Mouse (Mus musculus) neural tube, embryonic 15.5 days (tissue): ENCODE measurements at regions not wholly inside any gene's neighbourhood (a gene's known extent, or its start where the extent isn't known, plus 50 kb on each side); places are given as distances from the start of the nearest gene placed in this dataset.

Experiments used
- ATAC-seq: fragments of 200-750 bp; cut with Nextera tagmentation; 2 replicates; pipeline ENCODE4 v1.8.0; 2017; ENCODE audit warnings: mild to moderate bottlenecking, moderate TSS enrichment, moderate library complexity; ENCODE audit not compliant: low FRiP score
- H3K27ac ChIP-seq: fragments of 300-500 bp; sonication (generic); replicated peaks from 2 replicates; pipeline ENCODE4 v1.5.1; 2015; ENCODE audit warnings: mild to moderate bottlenecking, inconsistent platforms
- H3K27me3 ChIP-seq: fragments of 300-500 bp; sonication (generic); replicated peaks from 2 replicates; pipeline ENCODE4 v1.6.1; 2015; ENCODE audit warnings: inconsistent platforms
- H3K36me3 ChIP-seq: fragments of 300-500 bp; sonication (generic); 2 replicates; pipeline ENCODE4 v1.6.1; 2015; ENCODE audit warnings: inconsistent platforms
- H3K4me1 ChIP-seq: fragments of 300-500 bp; sonication (generic); 2 replicates; pipeline ENCODE4 v1.6.1; 2015; ENCODE audit warnings: inconsistent platforms
- H3K4me2 ChIP-seq: fragments of 300-500 bp; sonication (generic); 2 replicates; pipeline ENCODE4 v1.6.1; 2015; ENCODE audit warnings: inconsistent platforms, mild to moderate bottlenecking, moderate library complexity
- H3K4me3 ChIP-seq: fragments of 300-500 bp; sonication (generic); replicated peaks from 2 replicates; pipeline ENCODE4 v1.5.1; 2015; ENCODE audit warnings: mild to moderate bottlenecking, inconsistent platforms
- H3K9ac ChIP-seq: fragments of 300-500 bp; sonication (generic); replicated peaks from 2 replicates; pipeline ENCODE4 v1.6.1; 2015; ENCODE audit warnings: mild to moderate bottlenecking, inconsistent platforms
- H3K9me3 ChIP-seq: fragments of 300-500 bp; sonication (generic); replicated peaks from 2 replicates; pipeline ENCODE4 v1.6.1; 2016; ENCODE audit warnings: inconsistent platforms
- WGBS: fragments of 180-500 bp; shearing (Covaris S2); methylation state at CpG from one replicate; pipeline ENCODE4 v1.1.7; 2015; ENCODE audit warnings: mixed read lengths; 5-methylcytosine and 5-hydroxymethylcytosine counted together

- Histone ChIP-seq H3K4me3 (no peak overlapping the region), H3K4me2 (no peak overlapping the region), H3K4me1 (no peaks in the 10 kb centered on the region; the same call in 1 of the 2 replicates), H3K9ac (no peak overlapping the region), H3K9me3 (no peaks in the 10 kb centered on the region), H3K36me3 (no peaks in the 10 kb centered on the region), H3K27me3 (no peaks in the 10 kb centered on the region), H3K27ac (no peak overlapping the region)
- 67% methylated on average over 14 of the region's 14 CpGs for WGBS
- no peak for ATAC-seq
Measured at GRCm38 (mm10) chr15:36360694-36361521, 646.7 kb downstream of the Zfp706 start.

DNA sequence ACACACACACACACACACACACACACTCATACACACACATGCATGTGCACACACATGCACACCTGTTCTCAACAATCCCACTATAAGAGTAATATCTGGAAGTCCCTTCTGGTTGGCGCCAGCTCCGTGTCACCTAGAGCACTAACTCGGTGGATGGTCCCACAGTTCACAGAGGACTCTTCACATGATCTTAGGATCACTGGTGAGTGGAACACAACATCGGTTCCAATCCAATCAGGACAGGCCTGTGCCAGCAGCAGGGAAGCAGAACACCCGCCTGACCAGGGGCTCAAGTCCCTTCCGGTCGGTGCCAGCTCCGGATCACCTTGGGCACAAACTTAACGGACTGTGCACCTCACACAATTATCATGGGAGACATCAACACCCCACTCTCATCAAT, 651.7 kb downstream of the Zfp706 start:
- no peak for ATAC-seq
- Histone ChIP-seq H3K27me3 (no peaks in the 10 kb centered on the region), H3K9ac (no peak overlapping the region), H3K4me1 (no peaks in the 10 kb centered on the region), H3K4me2 (no peak overlapping the region), H3K27ac (no peak overlapping the region), H3K4me3 (no peak overlapping the region), H3K36me3 (no peaks in the 10 kb centered on the region), H3K9me3 (no peaks in the 10 kb centered on the region)
- 95% methylated on average over 9 of the region's 9 CpGs for WGBS

DNA sequence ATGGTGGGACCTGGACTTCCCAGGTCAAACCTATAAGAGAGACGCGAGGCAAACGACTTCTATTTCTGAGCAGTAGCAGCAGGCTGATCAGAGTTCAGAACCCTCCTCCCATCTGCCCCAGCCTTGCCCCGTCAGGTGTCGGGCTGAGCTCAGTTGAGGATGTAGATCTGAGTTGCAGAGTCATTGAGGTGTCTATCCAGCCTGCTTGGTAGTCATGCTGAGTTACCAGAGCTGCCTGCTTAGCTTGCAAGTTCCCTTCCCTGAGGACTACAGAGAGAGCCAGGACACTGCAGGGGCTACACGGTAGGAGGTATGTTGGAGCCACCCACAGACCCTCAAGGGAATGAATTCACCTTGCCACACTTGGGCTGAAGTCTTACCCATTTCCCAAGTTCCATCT, 653.0 kb downstream of the Zfp706 start:
- H3K4me3 ChIP-seq: no peak overlapping the region
- H3K9me3 ChIP-seq: no peaks in the 10 kb centered on the region
- WGBS: 84% methylated on average over 6 of the region's 6 CpGs
- no peak overlapping the region for H3K9ac ChIP-seq
- no peaks in the 10 kb centered on the region for H3K27me3 ChIP-seq
- H3K27ac ChIP-seq: no peak overlapping the region
- ATAC-seq: no peak
- H3K4me2 ChIP-seq: no peak overlapping the region
- no peaks in the 10 kb centered on the region for H3K36me3 ChIP-seq
- no peaks in the 10 kb centered on the region for H3K4me1 ChIP-seq

GRCm38 (mm10) chr15:36353793-36354192, 653.8 kb downstream of the Zfp706 start:
- no peaks in the 10 kb centered on the region for H3K9me3 ChIP-seq
- H3K4me3 ChIP-seq: no peak overlapping the region
- 83% methylated on average over 3 of the region's 3 CpGs for WGBS
- no peaks in the 10 kb centered on the region for H3K36me3 ChIP-seq
- H3K9ac ChIP-seq: no peak overlapping the region
- no peaks in the 10 kb centered on the region for H3K27me3 ChIP-seq
- no peak overlapping the region for H3K4me2 ChIP-seq
- ATAC-seq: no peak
- H3K27ac ChIP-seq: no peak overlapping the region
- no peaks in the 10 kb centered on the region for H3K4me1 ChIP-seq

- H3K36me3 ChIP-seq: no peaks in the 10 kb centered on the region
- no peaks in the 10 kb centered on the region for H3K27me3 ChIP-seq
- no peak overlapping the region for H3K27ac ChIP-seq
- WGBS: 88% methylated on average over 1 of the region's 1 CpGs
- no peaks in the 10 kb centered on the region for H3K9me3 ChIP-seq
- no peak overlapping the region for H3K4me3 ChIP-seq
- no peaks in the 10 kb centered on the region for H3K4me1 ChIP-seq
- H3K9ac ChIP-seq: no peak overlapping the region
- H3K4me2 ChIP-seq: no peak overlapping the region
- no peak for ATAC-seq
Measured at GRCm38 (mm10) chr15:36352929-36353328, 654.6 kb downstream of the Zfp706 start.

DNA sequence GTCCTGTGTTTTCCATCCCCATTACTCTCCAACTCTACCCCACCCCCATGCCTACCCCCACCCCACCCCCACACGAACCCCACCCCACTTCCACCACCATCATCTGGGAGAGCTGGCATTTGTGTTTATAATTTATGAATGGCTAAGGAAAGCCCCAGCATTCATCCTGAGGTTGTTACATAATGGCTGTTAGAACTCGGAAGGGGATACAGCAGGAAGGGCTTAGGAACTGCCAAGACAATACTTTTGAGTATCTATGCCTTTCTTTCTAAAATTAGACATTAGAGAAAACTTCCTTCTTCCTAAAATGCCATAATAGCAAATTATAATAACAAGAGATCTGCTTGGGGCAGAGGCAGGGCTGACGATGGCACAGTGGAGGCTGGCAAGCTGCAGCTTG, 655.9 kb downstream of the Zfp706 start:
- WGBS: 45% methylated on average over 3 of the region's 3 CpGs
- Histone ChIP-seq H3K9ac (no peak overlapping the region), H3K4me1 (peaks cover 6% of the 10 kb centered on the region; the same call in 1 of the 2 replicates), H3K27ac (no peak overlapping the region), H3K4me2 (no peak overlapping the region), H3K36me3 (no peaks in the 10 kb centered on the region), H3K4me3 (no peak overlapping the region), H3K27me3 (no peaks in the 10 kb centered on the region), H3K9me3 (no peaks in the 10 kb centered on the region)
- no peak for ATAC-seq

GRCm38 (mm10) chr15:36348348-36348747, 659.2 kb downstream of the Zfp706 start:
- 85% methylated on average over 5 of the region's 5 CpGs for WGBS

GRCm38 (mm10) chr15:36347333-36347845, 660.2 kb downstream of the Zfp706 start:
- H3K27ac ChIP-seq: no peak overlapping the region
- no peaks in the 10 kb centered on the region for H3K36me3 ChIP-seq
- WGBS: 76% methylated on average over 4 of the region's 4 CpGs
- H3K9ac ChIP-seq: no peak overlapping the region
- H3K27me3 ChIP-seq: no peaks in the 10 kb centered on the region
- H3K4me3 ChIP-seq: no peak overlapping the region
- no peaks in the 10 kb centered on the region for H3K9me3 ChIP-seq
- ATAC-seq: no peak
- no peak overlapping the region for H3K4me2 ChIP-seq
- H3K4me1 ChIP-seq: peaks cover 6% of the 10 kb centered on the region; the same call in 1 of the 2 replicates

More at GRCm38 (mm10) chr15:36348348-36348747, 659.2 kb downstream of the Zfp706 start:
- Histone ChIP-seq H3K27me3 (no peaks in the 10 kb centered on the region), H3K36me3 (no peaks in the 10 kb centered on the region), H3K27ac (no peak overlapping the region), H3K9ac (no peak overlapping the region), H3K4me3 (no peak overlapping the region), H3K4me2 (no peak overlapping the region), H3K4me1 (peaks cover 6% of the 10 kb centered on the region; the same call in 1 of the 2 replicates), H3K9me3 (no peaks in the 10 kb centered on the region)
- ATAC-seq: no peak

DNA sequence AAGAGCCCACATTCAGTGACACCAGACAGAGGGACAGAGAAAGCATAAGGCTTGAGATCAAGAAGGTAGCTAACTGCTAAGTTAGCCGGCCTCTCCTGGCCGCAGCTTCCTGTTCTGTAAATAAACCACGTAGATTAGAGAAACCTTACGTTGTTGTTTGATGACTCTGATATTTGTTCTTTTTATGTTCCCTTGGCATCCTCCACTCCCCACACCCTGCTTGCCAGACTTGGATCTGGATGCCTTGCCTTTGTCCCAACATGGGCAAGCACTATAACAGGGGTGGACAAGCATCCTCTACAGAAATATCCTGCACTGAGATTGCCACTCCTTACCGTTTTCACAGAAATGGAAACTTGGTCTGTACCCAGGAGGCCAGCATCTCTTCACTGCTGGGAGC, 661.4 kb downstream of the Zfp706 start:
- H3K27ac ChIP-seq: no peak overlapping the region
- no peaks in the 10 kb centered on the region for H3K36me3 ChIP-seq
- H3K4me1 ChIP-seq: peaks cover 6% of the 10 kb centered on the region; the same call in 1 of the 2 replicates
- H3K9ac ChIP-seq: no peak overlapping the region
- ATAC-seq: no peak
- H3K4me3 ChIP-seq: no peak overlapping the region
- WGBS: 80% methylated on average over 5 of the region's 5 CpGs
- no peaks in the 10 kb centered on the region for H3K9me3 ChIP-seq
- H3K27me3 ChIP-seq: no peaks in the 10 kb centered on the region
- no peak overlapping the region for H3K4me2 ChIP-seq

- Histone ChIP-seq H3K9ac (no peak overlapping the region), H3K27me3 (no peaks in the 10 kb centered on the region), H3K4me2 (no peak overlapping the region), H3K4me1 (peaks cover 6% of the 10 kb centered on the region; the same call in 1 of the 2 replicates), H3K4me3 (no peak overlapping the region), H3K36me3 (no peaks in the 10 kb centered on the region), H3K9me3 (no peaks in the 10 kb centered on the region), H3K27ac (no peak overlapping the region)
- no peak for ATAC-seq
- WGBS: 73% methylated on average over 4 of the region's 4 CpGs
Measured at GRCm38 (mm10) chr15:36345413-36345812, 662.2 kb downstream of the Zfp706 start.

DNA sequence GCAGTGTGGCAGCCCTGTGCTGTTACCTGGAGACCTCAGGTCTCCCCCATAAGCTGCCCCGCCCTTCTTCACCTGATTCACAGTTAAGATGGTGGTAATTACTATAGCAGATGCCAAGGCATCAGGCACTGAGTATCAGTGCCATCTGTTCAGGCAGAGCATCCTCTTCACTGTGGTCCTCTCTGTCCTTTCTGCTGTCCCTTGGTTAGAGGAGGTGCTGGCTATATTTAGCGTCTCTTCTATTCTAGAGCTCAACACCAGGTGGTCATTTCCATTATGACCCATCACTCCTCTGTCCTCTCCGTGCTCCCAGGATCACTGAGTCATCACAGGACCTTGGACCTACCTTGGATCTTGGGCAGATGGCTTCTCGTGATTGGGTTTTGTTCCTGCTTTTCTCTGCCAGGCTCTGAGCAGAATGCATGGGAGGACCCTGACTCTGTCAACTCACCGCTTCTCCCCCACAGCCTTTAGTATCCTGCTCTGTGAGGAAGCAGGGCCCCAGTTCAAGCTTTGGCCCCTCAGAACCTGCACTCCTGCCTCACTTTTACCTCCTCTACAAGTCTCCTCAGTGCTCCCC, 667.5 kb downstream of the Zfp706 start:
- no peak for ATAC-seq
- Histone ChIP-seq H3K4me3 (no peak overlapping the region), H3K27ac (no peak overlapping the region), H3K9ac (no peak overlapping the region), H3K4me1 (no peaks in the 10 kb centered on the region), H3K4me2 (no peak overlapping the region), H3K27me3 (no peaks in the 10 kb centered on the region), H3K9me3 (no peaks in the 10 kb centered on the region), H3K36me3 (no peaks in the 10 kb centered on the region)
- WGBS: 80% methylated on average over 5 of the region's 5 CpGs

- Histone ChIP-seq H3K9me3 (no peaks in the 10 kb centered on the region), H3K4me3 (no peak overlapping the region), H3K36me3 (no peaks in the 10 kb centered on the region), H3K4me1 (no peaks in the 10 kb centered on the region), H3K27ac (no peak overlapping the region), H3K9ac (no peak overlapping the region), H3K27me3 (no peaks in the 10 kb centered on the region), H3K4me2 (no peak overlapping the region)
- no peak for ATAC-seq
- 92% methylated on average over 2 of the region's 2 CpGs for WGBS
Measured at GRCm38 (mm10) chr15:36338766-36339165, 668.8 kb downstream of the Zfp706 start.
